Mouse (Mus musculus) intestine, postnatal 0 days (tissue): ENCODE measurements around the gene Pfas. TPM values are rescaled to one million over a fixed set of nuclear protein-coding genes. Genes with fewer than 3 reads are reported as not detected.

Experiments used
- ATAC-seq: fragments of 200-750 bp; cut with Nextera tagmentation; 2 replicates; pipeline ENCODE4 v1.8.0; 2017; ENCODE audit warnings: mild to moderate bottlenecking, moderate TSS enrichment, moderate library complexity
- H3K27ac ChIP-seq: fragments of 300-500 bp; sonication (generic); 2 replicates; pipeline ENCODE4 v1.5.1; 2014; ENCODE audit warnings: mild to moderate bottlenecking, low read depth, low read length, moderate library complexity
- H3K27me3 ChIP-seq: fragments of 300-500 bp; sonication (generic); replicated peaks from 2 replicates; pipeline ENCODE4 v1.6.1; 2014; ENCODE audit warnings: low read length, mixed read lengths; ENCODE audit not compliant: control insufficient read depth, insufficient read depth
- H3K36me3 ChIP-seq: fragments of 300-500 bp; sonication (generic); 2 replicates; pipeline ENCODE4 v1.6.1; 2014; ENCODE audit warnings: mild to moderate bottlenecking, moderate library complexity; ENCODE audit not compliant: control insufficient read depth, insufficient read depth
- H3K4me1 ChIP-seq: fragments of 300-500 bp; sonication (generic); replicated peaks from 2 replicates; pipeline ENCODE4 v1.6.1; 2014; ENCODE audit warnings: antibody characterized with exemption, low read length, mixed read lengths; ENCODE audit not compliant: control insufficient read depth, insufficient read depth
- H3K4me2 ChIP-seq: fragments of 300-500 bp; sonication (generic); replicated peaks from 2 replicates; pipeline ENCODE4 v1.6.1; 2014; ENCODE audit warnings: low read depth, mild to moderate bottlenecking, moderate library complexity
- H3K4me3 ChIP-seq: fragments of 300-500 bp; sonication (generic); 2 replicates; pipeline ENCODE4 v1.5.1; 2014; ENCODE audit warnings: low read depth, low read length
- H3K9ac ChIP-seq: fragments of 300-500 bp; sonication (generic); 2 replicates; pipeline ENCODE4 v1.6.1; 2014; ENCODE audit warnings: mild to moderate bottlenecking, low read depth, low read length
- H3K9me3 ChIP-seq: fragments of 300-500 bp; sonication (generic); 2 replicates; pipeline ENCODE4 v1.6.1; 2016; ENCODE audit warnings: mixed run types; ENCODE audit not compliant: control insufficient read depth
- CTCF ChIP-seq: sonication (generic); IDR thresholded peaks from 2 replicates; pipeline ENCODE4 v1.5.1; 2016; ENCODE audit warnings: low read depth, mild to moderate bottlenecking, control low read depth, antibody characterized with exemption, moderate library complexity
- WGBS: fragments of 180-500 bp; shearing (Covaris S2); extraction: QIAGEN DNeasy Blood & Tissue Kit; methylation state at CpG from one replicate; pipeline ENCODE4 v1.1.7; 2014; 5-methylcytosine and 5-hydroxymethylcytosine counted together
- polyA plus RNA-seq: library from polyadenylated mRNA; unstranded; fragments of >200 nt; fragmentation: Nextera tagmentation; extraction: Ambion mirVana; gene quantifications from 2 replicates; pipeline ENCODE4 v1.2.1, GENCODE M21; 2015

Gene Pfas
- polyA plus RNA-seq, 1 experiment from 2014 or later = 6.4 TPM

DNA sequence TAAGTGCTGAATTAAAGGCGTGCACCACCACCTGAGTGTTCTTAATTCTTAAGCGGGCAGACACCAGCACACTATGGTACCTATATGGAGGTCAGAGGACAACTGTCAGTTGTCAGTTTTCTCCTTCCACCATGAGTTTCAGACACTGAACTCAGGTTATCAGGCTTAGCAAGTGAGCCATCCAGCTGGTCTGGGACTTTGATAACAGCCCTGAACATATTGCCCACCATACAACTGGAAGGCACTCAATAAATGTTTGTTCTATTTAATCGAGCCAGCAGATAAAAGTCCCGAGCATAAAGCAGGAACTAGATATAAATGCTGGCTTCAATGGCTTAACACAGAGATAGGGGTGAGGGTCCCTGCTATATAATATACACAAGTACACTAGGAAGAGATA is 11.2 kb downstream of the Pfas start:
- no peak overlapping the region for H3K4me3 ChIP-seq
- 86% methylated on average over 4 of the region's 4 CpGs for WGBS
- no peaks in the 10 kb centered on the region for H3K27me3 ChIP-seq
- no peak overlapping the region for H3K9ac ChIP-seq
- H3K36me3 ChIP-seq = peaks cover 82% of the 10 kb centered on the region
- no peak overlapping the region for H3K4me2 ChIP-seq
- no peaks in the 10 kb centered on the region for H3K4me1 ChIP-seq
- no peak overlapping the region for H3K27ac ChIP-seq
- no peaks in the 10 kb centered on the region for H3K9me3 ChIP-seq
- no peak for TF ChIP-seq CTCF
- no peak for ATAC-seq

DNA sequence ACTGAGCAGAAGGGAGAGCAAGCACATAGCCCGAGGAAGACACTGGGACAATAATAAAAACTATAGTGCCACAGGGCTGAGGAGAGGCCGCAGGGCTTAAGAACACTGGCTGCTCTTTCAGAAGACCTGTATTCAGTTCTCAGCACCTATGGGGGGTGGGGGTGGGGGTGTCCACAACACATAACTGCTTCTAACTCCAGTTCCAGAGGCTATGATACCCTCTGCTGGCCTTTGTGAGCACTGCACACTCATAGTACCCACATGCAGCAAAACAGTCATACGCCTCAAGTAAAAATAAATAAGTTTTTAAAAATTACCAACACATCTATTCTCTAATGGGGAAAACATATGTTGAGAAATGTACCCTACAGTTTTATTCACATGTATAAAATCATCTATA is 13.9 kb downstream of the Pfas start:
- Histone ChIP-seq H3K27ac (no peak overlapping the region), H3K9ac (no peak overlapping the region), H3K36me3 (peaks cover 80% of the 10 kb centered on the region), H3K27me3 (no peaks in the 10 kb centered on the region), H3K4me3 (no peak overlapping the region), H3K4me2 (no peak overlapping the region), H3K9me3 (no peaks in the 10 kb centered on the region), H3K4me1 (no peaks in the 10 kb centered on the region)
- WGBS = 96% methylated on average over 3 of the region's 3 CpGs
- TF ChIP-seq CTCF = peak; percentile 51
- ATAC-seq = no peak

DNA sequence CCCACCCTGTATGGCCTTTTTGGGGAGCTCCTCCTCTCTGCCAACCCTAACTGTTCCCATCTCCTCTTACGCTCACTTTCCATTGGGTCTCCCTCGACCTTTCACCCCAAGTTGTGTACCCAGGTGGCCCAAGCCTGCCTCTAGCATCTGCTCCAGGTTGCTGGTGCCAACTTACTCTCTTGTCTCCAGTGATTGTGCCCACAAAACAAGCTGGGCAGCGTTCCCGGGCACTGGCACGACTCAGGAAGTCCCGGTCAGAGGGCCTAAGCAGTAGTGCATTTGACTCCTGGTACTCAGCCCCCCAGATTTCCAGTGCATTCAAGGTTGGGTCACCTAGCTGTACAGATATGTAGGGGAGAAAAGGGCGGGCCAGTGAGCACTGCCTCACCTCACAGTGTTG is 15.1 kb downstream of the Pfas start:
- WGBS = 87% methylated on average over 7 of the region's 7 CpGs
- H3K36me3 ChIP-seq = peaks cover 81% of the 10 kb centered on the region
- no peaks in the 10 kb centered on the region for H3K9me3 ChIP-seq
- no peak overlapping the region for H3K4me3 ChIP-seq
- no peaks in the 10 kb centered on the region for H3K27me3 ChIP-seq
- no peak overlapping the region for H3K4me2 ChIP-seq
- TF ChIP-seq CTCF = no peak
- no peaks in the 10 kb centered on the region for H3K4me1 ChIP-seq
- no peak for ATAC-seq
- no peak overlapping the region for H3K9ac ChIP-seq
- no peak overlapping the region for H3K27ac ChIP-seq

DNA sequence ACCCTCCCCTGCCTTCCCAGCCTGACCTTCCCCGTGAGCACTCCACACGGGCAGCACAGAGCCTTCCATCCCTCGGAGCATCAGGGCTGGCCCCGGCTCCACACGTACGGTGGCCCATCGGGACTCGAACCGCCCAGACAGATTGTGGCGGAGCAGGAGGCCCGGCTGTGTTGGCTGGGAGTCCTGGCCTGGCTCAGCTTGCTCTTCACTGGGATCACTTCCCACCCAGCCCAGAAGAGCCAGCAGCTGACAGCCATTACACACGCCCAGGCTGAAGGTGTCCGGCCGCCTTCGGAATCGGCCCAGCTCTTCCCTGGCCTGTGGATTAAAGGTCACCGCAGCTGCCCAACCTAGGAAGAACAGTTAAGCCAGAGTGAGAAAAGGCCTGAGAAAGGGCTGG is 19.9 kb downstream of the Pfas start:
- Histone ChIP-seq H3K4me3 (no peak overlapping the region), H3K36me3 (peaks cover 53% of the 10 kb centered on the region), H3K9ac (no peak overlapping the region), H3K9me3 (no peaks in the 10 kb centered on the region), H3K27ac (no peak overlapping the region), H3K4me1 (no peaks in the 10 kb centered on the region), H3K27me3 (no peaks in the 10 kb centered on the region), H3K4me2 (no peak overlapping the region)
- no peak for TF ChIP-seq CTCF
- WGBS = 92% methylated on average over 17 of the region's 17 CpGs
- no peak for ATAC-seq

DNA sequence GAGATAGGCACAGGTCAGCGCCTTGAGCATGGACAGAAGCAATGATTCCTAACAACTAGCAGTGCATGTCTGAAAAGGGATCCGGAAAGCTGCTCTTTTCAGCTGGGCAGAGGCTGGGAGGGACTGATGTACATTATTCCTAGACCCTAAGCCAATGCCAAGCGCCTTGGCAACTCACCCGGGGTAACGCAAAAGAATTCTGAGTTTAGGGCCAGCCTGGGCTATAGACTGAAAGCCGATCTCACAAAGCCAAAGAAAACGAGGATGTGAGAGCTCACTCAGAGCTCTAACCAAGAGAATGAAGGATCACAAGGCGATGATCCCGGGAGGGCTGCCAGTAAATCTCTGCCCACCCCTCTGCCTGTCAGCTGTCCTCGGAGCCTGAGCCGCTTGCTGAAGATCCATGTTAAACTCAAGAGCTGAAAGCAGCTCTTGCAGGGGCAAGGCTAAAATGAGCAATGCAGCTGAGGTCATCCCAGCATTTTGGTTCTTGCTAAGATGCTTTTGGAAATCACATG is 20.8 kb downstream of the Pfas start:
- Histone ChIP-seq H3K4me2 (no peak overlapping the region), H3K9ac (no peak overlapping the region), H3K27me3 (no peaks in the 10 kb centered on the region), H3K4me1 (no peaks in the 10 kb centered on the region), H3K9me3 (no peaks in the 10 kb centered on the region), H3K36me3 (peaks cover 47% of the 10 kb centered on the region), H3K4me3 (no peak overlapping the region), H3K27ac (no peak overlapping the region)
- 89% methylated on average over 11 of the region's 11 CpGs for WGBS
- TF ChIP-seq CTCF = no peak
- ATAC-seq = no peak

DNA sequence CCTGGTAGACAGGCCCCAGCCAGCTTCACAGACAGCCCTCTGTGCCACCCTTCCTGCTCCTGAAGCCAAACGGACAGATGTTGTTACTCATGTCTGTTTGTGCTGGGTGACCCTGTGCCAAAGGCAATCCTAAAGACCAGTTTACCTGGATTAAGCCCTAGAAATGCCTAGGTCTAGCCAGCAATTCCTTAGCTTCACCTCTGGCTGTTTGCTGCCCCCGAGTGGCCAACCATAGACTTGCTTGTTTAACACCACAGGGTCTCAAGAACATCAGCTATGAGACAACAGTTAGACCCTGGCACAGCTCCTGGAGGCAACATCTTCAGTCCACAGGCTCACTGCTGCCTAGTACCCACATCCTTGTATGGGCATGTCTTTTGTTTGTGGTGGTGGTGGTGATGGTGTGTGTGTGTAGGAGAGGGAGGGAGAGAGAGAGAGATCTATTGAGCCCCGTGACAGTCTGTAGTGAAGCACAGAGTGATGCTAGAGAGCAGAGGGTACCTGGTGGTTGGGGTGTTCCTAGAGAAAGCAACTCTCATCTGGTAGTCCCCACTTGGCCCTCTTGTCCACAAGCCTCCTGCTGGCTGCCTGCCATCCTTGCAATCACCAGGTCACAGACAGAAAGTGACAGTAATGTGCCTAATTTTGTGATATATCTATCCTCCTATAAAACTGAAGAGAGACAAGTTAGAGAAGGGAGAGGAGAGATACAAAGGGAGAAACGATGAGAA is 25.5 kb downstream of the Pfas start:
- peak; percentile 94 for TF ChIP-seq CTCF
- peak; percentile 23; the same call in 1 of the 2 replicates for ATAC-seq
- 27% methylated on average over 4 of the region's 4 CpGs for WGBS
- Histone ChIP-seq H3K4me1 (no peaks in the 10 kb centered on the region), H3K27me3 (no peaks in the 10 kb centered on the region), H3K36me3 (peaks cover 4% of the 10 kb centered on the region), H3K4me2 (no peak overlapping the region), H3K27ac (no peak overlapping the region), H3K9ac (no peak overlapping the region), H3K9me3 (no peaks in the 10 kb centered on the region), H3K4me3 (no peak overlapping the region)
